Mouse (Mus musculus) heart, postnatal 0 days (tissue): Measurements from ENCODE around the gene Tbxa2r. TPM values are rescaled to one million over a fixed set of nuclear protein-coding genes. Genes with fewer than 3 reads are reported as not detected.
A peak's percentile ranks its signal among the peaks of the same experiment; 100 is the strongest.

Experiments
- ATAC-seq: fragments of 200-750 bp; cut with Nextera tagmentation; 2 replicates; pipeline ENCODE4 v1.8.0; 2017; ENCODE audit warnings: low read depth, moderate number of reproducible peaks, moderate library complexity; ENCODE audit not compliant: insufficient read depth
- DNase-seq: peaks from one replicate; pipeline ENCODE4 v3.0.0-alpha.2; 2016; ENCODE audit warnings: low spot score
- H3K27ac ChIP-seq: fragments of 300-500 bp; sonication (generic); 2 replicates; pipeline ENCODE4 v1.5.1; 2014; ENCODE audit warnings: low read depth, mild to moderate bottlenecking
- H3K27me3 ChIP-seq: fragments of 300-500 bp; sonication (generic); 2 replicates; pipeline ENCODE4 v1.6.1; 2014; ENCODE audit warnings: low read length, mixed read lengths; ENCODE audit not compliant: control insufficient read depth, insufficient read depth
- H3K36me3 ChIP-seq: fragments of 300-500 bp; sonication (generic); replicated peaks from 2 replicates; pipeline ENCODE4 v1.6.1; 2014; ENCODE audit warnings: low read length, mixed read lengths; ENCODE audit not compliant: control insufficient read depth, insufficient read depth
- H3K4me1 ChIP-seq: fragments of 300-500 bp; sonication (generic); 2 replicates; pipeline ENCODE4 v1.6.1; 2014; ENCODE audit warnings: antibody characterized with exemption; ENCODE audit not compliant: control insufficient read depth, insufficient read depth
- H3K4me2 ChIP-seq: fragments of 300-500 bp; sonication (generic); 2 replicates; pipeline ENCODE4 v1.6.1; 2014; ENCODE audit warnings: low read depth, mild to moderate bottlenecking, low read length, moderate library complexity
- H3K4me3 ChIP-seq: fragments of 300-500 bp; sonication (generic); 2 replicates; pipeline ENCODE4 v1.5.1; 2014; ENCODE audit warnings: low read depth, low read length
- H3K9ac ChIP-seq: fragments of 300-500 bp; sonication (generic); replicated peaks from 2 replicates; pipeline ENCODE4 v1.6.1; 2014; ENCODE audit warnings: low read depth, low read length, mixed read lengths
- H3K9me3 ChIP-seq: fragments of 300-500 bp; sonication (generic); replicated peaks from 2 replicates; pipeline ENCODE4 v1.6.1; 2016; ENCODE audit warnings: low read length; ENCODE audit not compliant: control insufficient read depth
- CTCF ChIP-seq: IDR thresholded peaks from 2 replicates; pipeline ENCODE4 v1.5.1; 2016; ENCODE audit warnings: antibody characterized with exemption, control low read depth, low read depth
- EP300 ChIP-seq: IDR thresholded peaks from 2 replicates; pipeline ENCODE4 v1.6.1; 2016; ENCODE audit warnings: antibody characterized with exemption, low read depth
- WGBS: fragments of 180-500 bp; shearing (Covaris S2); extraction: QIAGEN DNeasy Blood & Tissue Kit; methylation state at CpG from one replicate; pipeline ENCODE4 v1.1.7; 2014; 5-methylcytosine and 5-hydroxymethylcytosine counted together
- polyA plus RNA-seq: library from polyadenylated mRNA; unstranded; fragments of >200 nt; fragmentation: Nextera tagmentation; extraction: Ambion mirVana; gene quantifications from 2 replicates; pipeline ENCODE4 v1.2.1, GENCODE M21; 2015
- total RNA-seq: library from RNA; depleted of rRNA; stranded (reverse); fragments of >200 nt; gene quantifications from 2 replicates; pipeline ENCODE4 v1.2.3, GENCODE M21; 2014; ENCODE audit warnings: low replicate concordance

Tbxa2r gene
- total and polyA plus RNA-seq, 2 experiments from 2014 or later, result 4.7 to 6.3 TPM

GRCm38 (mm10) chr10:81320550-81321347, 7.8 kb upstream of the Tbxa2r start, which contains the start of gene Cactin:
TSS of gene Cactin (plus strand) at chr10:81321103.
- Histone ChIP-seq H3K9ac (peak within 1 kb of the TSS; percentile 93), H3K4me1 (peaks cover 19% of the 10 kb centered on the region), H3K4me2 (peak within 1 kb of the TSS; percentile 86), H3K27me3 (no peaks in the 10 kb centered on the region), H3K9me3 (no peaks in the 10 kb centered on the region), H3K4me3 (peak within 1 kb of the TSS; percentile 97), H3K36me3 (peaks cover 55% of the 10 kb centered on the region), H3K27ac (peak within 1 kb of the TSS; percentile 92)
- ATAC-seq (peak; percentile 91), DNase-seq (peak; percentile 100)
- TF ChIP-seq EP300 (peak; percentile 96), CTCF (peak; percentile 29)
- under 1% methylated on average over 67 of the region's 68 CpGs for WGBS

GRCm38 (mm10) chr10:81321436-81321835, 7.1 kb upstream of the Tbxa2r start:
- no peaks in the 10 kb centered on the region for H3K27me3 ChIP-seq
- TF ChIP-seq CTCF (no peak), EP300 (no peak)
- H3K9me3 ChIP-seq, result no peaks in the 10 kb centered on the region
- WGBS, result 2% methylated on average over 19 of the region's 20 CpGs
- H3K27ac ChIP-seq, result peak overlapping the region; percentile 92
- peak overlapping the region; percentile 86 for H3K4me2 ChIP-seq
- peak overlapping the region; percentile 93 for H3K9ac ChIP-seq
- DNase-seq (no peak), ATAC-seq (no peak)
- peaks cover 19% of the 10 kb centered on the region for H3K4me1 ChIP-seq
- peak overlapping the region; percentile 97 for H3K4me3 ChIP-seq
- peaks cover 57% of the 10 kb centered on the region for H3K36me3 ChIP-seq

- no peak overlapping the region for H3K9ac ChIP-seq
- peaks cover 65% of the 10 kb centered on the region for H3K36me3 ChIP-seq
- H3K27me3 ChIP-seq, result no peaks in the 10 kb centered on the region
- H3K4me1 ChIP-seq, result peaks cover 19% of the 10 kb centered on the region
- DNase-seq, result no peak
- no peak overlapping the region for H3K4me3 ChIP-seq
- WGBS, result 91% methylated on average over 27 of the region's 27 CpGs
- H3K9me3 ChIP-seq, result no peaks in the 10 kb centered on the region
- H3K4me2 ChIP-seq, result peak overlapping the region; percentile 86; the same call in 1 of the 2 replicates
- no peak overlapping the region for H3K27ac ChIP-seq
- TF ChIP-seq EP300 (no peak), CTCF (no peak)
- ATAC-seq, result no peak
These were observed 6.1 kb upstream of the Tbxa2r start for GRCm38 (mm10) chr10:81322444-81322843.

GRCm38 (mm10) chr10:81323141-81323775, 5.3 kb upstream of the Tbxa2r start:
- Histone ChIP-seq H3K4me1 (peaks cover 26% of the 10 kb centered on the region), H3K27ac (no peak overlapping the region), H3K4me3 (no peak overlapping the region), H3K36me3 (peaks cover 57% of the 10 kb centered on the region), H3K9me3 (no peaks in the 10 kb centered on the region), H3K9ac (no peak overlapping the region), H3K4me2 (no peak overlapping the region), H3K27me3 (no peaks in the 10 kb centered on the region)
- WGBS, result 89% methylated on average over 23 of the region's 23 CpGs
- TF ChIP-seq CTCF (no peak), EP300 (no peak)
- DNase-seq (no peak), ATAC-seq (no peak)

- H3K9me3 ChIP-seq, result no peaks in the 10 kb centered on the region
- H3K4me3 ChIP-seq, result no peak overlapping the region
- no peaks in the 10 kb centered on the region for H3K27me3 ChIP-seq
- no peak for DNase-seq
- no peak overlapping the region for H3K9ac ChIP-seq
- H3K27ac ChIP-seq, result no peak overlapping the region
- H3K4me1 ChIP-seq, result peaks cover 29% of the 10 kb centered on the region
- no peak overlapping the region for H3K4me2 ChIP-seq
- TF ChIP-seq CTCF, result no peak
- TF ChIP-seq EP300, result no peak
- peaks cover 51% of the 10 kb centered on the region for H3K36me3 ChIP-seq
- WGBS, result 91% methylated on average over 18 of the region's 18 CpGs
- no peak for ATAC-seq
These were observed 4.6 kb upstream of the Tbxa2r start for GRCm38 (mm10) chr10:81323791-81324530.
